Mouse (Mus musculus) CH12.LX (cell line): ENCODE results near the gene Xylt1. TPM values are rescaled to one million over a fixed set of nuclear protein-coding genes. Genes with fewer than 3 reads are reported as not detected.

Source experiments
- DNase-seq: peaks from one replicate; pipeline ENCODE4 v3.0.0-alpha.2; 2013; ENCODE audit errors: extremely low read depth
- H3K27ac ChIP-seq: 2 replicates; pipeline ENCODE4 v1.5.1; 2012; ENCODE audit warnings: low read depth, mild to moderate bottlenecking, control low read depth, moderate library complexity; ENCODE audit not compliant: insufficient read depth
- H3K27me3 ChIP-seq: replicated peaks from 2 replicates; pipeline ENCODE3; 2012; ENCODE audit warnings: inconsistent platforms
- H3K36me3 ChIP-seq, 2 experiments: replicated peaks in 1 of 2; 2 replicates each; pipeline versions ENCODE3 to v1.6.1; 2012; ENCODE audit warnings: inconsistent platforms in 1 of 2, low read length in 1 of 2, mild to moderate bottlenecking in 1 of 2, mixed read lengths in 1 of 2, moderate library complexity in 1 of 2; ENCODE audit not compliant: control insufficient read depth in 1 of 2, insufficient read depth in 1 of 2
- H3K4me1 ChIP-seq, 2 experiments: 2 replicates each; pipeline ENCODE4 v1.6.1; 2012; ENCODE audit warnings: inconsistent platforms in 1 of 2, moderate library complexity in 1 of 2; ENCODE audit not compliant: insufficient read depth in 2 of 2, control insufficient read depth in 1 of 2
- H3K4me2 ChIP-seq: 2 replicates; pipeline ENCODE4 v1.6.1; 2012; ENCODE audit warnings: low read depth, mild to moderate bottlenecking, control low read depth; ENCODE audit not compliant: poor library complexity, insufficient read depth, severe bottlenecking
- H3K4me3 ChIP-seq, 3 experiments: fragments of 150-350 bp in 1 of 3; sonication (generic) in 1 of 3; replicated peaks in 1 of 3; 2 replicates each; pipeline versions ENCODE3 to v1.5.1; 2011 to 2012; ENCODE audit warnings: low read depth in 2 of 3, low read length in 2 of 3, mild to moderate bottlenecking in 2 of 3, moderate library complexity in 2 of 3, control low read depth in 1 of 3, improper control_type of control experiment in 1 of 3, inconsistent platforms in 1 of 3, mixed read lengths in 1 of 3; ENCODE audit not compliant: poor library complexity in 1 of 3
- H3K79me2 ChIP-seq: replicated peaks from 2 replicates; pipeline ENCODE4 v1.6.1; 2012; ENCODE audit warnings: mild to moderate bottlenecking, moderate library complexity; ENCODE audit not compliant: control insufficient read depth, poor library complexity, insufficient read depth, severe bottlenecking; ENCODE audit errors: extremely low read depth
- H3K9ac ChIP-seq: 2 replicates; pipeline ENCODE4 v1.6.1; 2012; ENCODE audit warnings: low read depth, mild to moderate bottlenecking, control low read depth, moderate library complexity; ENCODE audit not compliant: insufficient read depth
- H3K9me3 ChIP-seq: replicated peaks from 2 replicates; pipeline ENCODE3; 2012; ENCODE audit warnings: low read length, inconsistent platforms, mixed read lengths
- BHLHE40 ChIP-seq: IDR thresholded peaks from 2 replicates; pipeline ENCODE4 v1.6.1; 2011; ENCODE audit warnings: mild to moderate bottlenecking, low read depth, low read length, improper control_type of control experiment
- CHD2 ChIP-seq: IDR thresholded peaks from 2 replicates; pipeline ENCODE4 v1.6.1; 2011; ENCODE audit warnings: low read length, improper control_type of control experiment
- CTCF ChIP-seq, 2 experiments: IDR thresholded peaks in 1 of 2; conservative IDR thresholded peaks in 1 of 2; 2 replicates each; pipeline ENCODE4 v1.5.1; 2011 to 2012; ENCODE audit warnings: low read depth in 2 of 2, low read length in 2 of 2, improper control_type of control experiment in 1 of 2, inconsistent platforms in 1 of 2, mild to moderate bottlenecking in 1 of 2, moderate library complexity in 1 of 2
- E2F4 ChIP-seq: IDR thresholded peaks from 2 replicates; pipeline ENCODE4 v1.6.1; 2011; ENCODE audit warnings: low read depth, low read length, improper control_type of control experiment; ENCODE audit not compliant: insufficient replicate concordance
- EP300 ChIP-seq: IDR thresholded peaks from 2 replicates; pipeline ENCODE4 v1.6.1; 2011; ENCODE audit warnings: low read length, improper control_type of control experiment
- JUN ChIP-seq: IDR thresholded peaks from 2 replicates; pipeline ENCODE4 v1.6.1; 2011; ENCODE audit warnings: low read depth, mild to moderate bottlenecking, low read length, improper control_type of control experiment, moderate library complexity; ENCODE audit not compliant: insufficient read depth
- JUND ChIP-seq: conservative IDR thresholded peaks from 2 replicates; pipeline ENCODE4 v1.6.1; 2011; ENCODE audit warnings: low read depth, low read length, improper control_type of control experiment
- MAX ChIP-seq: IDR thresholded peaks from 2 replicates; pipeline ENCODE4 v1.6.1; 2011; ENCODE audit warnings: low read length, improper control_type of control experiment
- MXI1 ChIP-seq: IDR thresholded peaks from 2 replicates; pipeline ENCODE4 v1.6.1; 2011; ENCODE audit warnings: mild to moderate bottlenecking, low read depth, low read length, improper control_type of control experiment
- NELFE ChIP-seq: IDR thresholded peaks from 2 replicates; pipeline ENCODE4 v1.6.1; 2011; ENCODE audit warnings: low read depth, low read length, improper control_type of control experiment
- PAX5 ChIP-seq: IDR thresholded peaks from 2 replicates; pipeline ENCODE4 v1.6.1; 2012; ENCODE audit warnings: low read length, inconsistent platforms, mixed read lengths
- POLR2A ChIP-seq: IDR thresholded peaks from 2 replicates; pipeline ENCODE4 v1.6.1; 2011; ENCODE audit warnings: low read depth, mild to moderate bottlenecking, improper control_type of control experiment, low read length
- POLR2AphosphoS2 ChIP-seq: IDR thresholded peaks from 2 replicates; pipeline ENCODE4 v1.6.1; 2011; ENCODE audit warnings: low read depth, low read length, improper control_type of control experiment
- RAD21 ChIP-seq: IDR thresholded peaks from 2 replicates; pipeline ENCODE4 v1.6.1; 2011; ENCODE audit warnings: low read depth, mild to moderate bottlenecking, low read length, improper control_type of control experiment, moderate library complexity
- RCOR1 ChIP-seq: conservative IDR thresholded peaks from 2 replicates; pipeline ENCODE4 v1.6.1; 2012; ENCODE audit warnings: low read depth, mild to moderate bottlenecking, inconsistent platforms, low read length, improper control_type of control experiment
- TCF12 ChIP-seq: IDR thresholded peaks from 2 replicates; pipeline ENCODE4 v1.6.1; 2014; ENCODE audit warnings: low read depth, mild to moderate bottlenecking, inconsistent platforms, low read length, improper control_type of control experiment
- UBTF ChIP-seq: IDR thresholded peaks from 2 replicates; pipeline ENCODE4 v1.6.1; 2012; ENCODE audit warnings: low read depth, mild to moderate bottlenecking, inconsistent platforms, low read length, improper control_type of control experiment, moderate library complexity
- USF1 ChIP-seq: IDR thresholded peaks from 2 replicates; pipeline ENCODE4 v1.6.1; 2014; ENCODE audit warnings: low read depth, mild to moderate bottlenecking, inconsistent platforms, low read length, improper control_type of control experiment
- ZKSCAN1 ChIP-seq: IDR thresholded peaks from 2 replicates; pipeline ENCODE4 v1.6.1; 2012; ENCODE audit warnings: low read depth, inconsistent platforms, low read length, improper control_type of control experiment, borderline replicate concordance
- ZMIZ1 ChIP-seq: IDR thresholded peaks from 2 replicates; pipeline ENCODE4 v1.6.1; 2012; ENCODE audit warnings: low read depth, mild to moderate bottlenecking, inconsistent platforms, low read length, improper control_type of control experiment
- dilution Hi-C: fragments of 300-500 bp; cut with MboI; formaldehyde crosslinking; loops from 2 replicates; pipeline ENCODE4 v1.14.3; 2020; ENCODE audit warnings: low sequenced_read_pairs; ENCODE audit not compliant: extremely low pct_unique_long_range_greater_than_20kb, extremely low pct_ligation_motif_present
- in situ Hi-C: fragments of 300-500 bp; cut with MboI; formaldehyde crosslinking; loops from 3 replicates; pipeline ENCODE4 v1.14.3; 2019; ENCODE audit warnings: low sequenced_read_pairs, low pct_ligation_motif_present, low pct_unique_long_range_greater_than_20kb, mixed read lengths
- polyA plus RNA-seq: library from polyadenylated mRNA; unstranded; fragments of >175 nt; gene quantifications from 2 replicates; pipeline ENCODE4 v1.2.1, GENCODE M21; 2012; ENCODE audit warnings: low read depth; ENCODE audit not compliant: insufficient read length
- total RNA-seq, 2 experiments: library from RNA; depleted of rRNA; stranded (reverse); fragments of 300-350 nt in 1 of 2; fragments of >200 nt in 1 of 2; gene quantifications; 2 replicates each; pipeline ENCODE4 v1.2.3; 2012 to 2014

Gene Xylt1
- total and polyA plus RNA-seq, 3 experiments = 0.38 to 0.84 (median 0.38) TPM

DNA sequence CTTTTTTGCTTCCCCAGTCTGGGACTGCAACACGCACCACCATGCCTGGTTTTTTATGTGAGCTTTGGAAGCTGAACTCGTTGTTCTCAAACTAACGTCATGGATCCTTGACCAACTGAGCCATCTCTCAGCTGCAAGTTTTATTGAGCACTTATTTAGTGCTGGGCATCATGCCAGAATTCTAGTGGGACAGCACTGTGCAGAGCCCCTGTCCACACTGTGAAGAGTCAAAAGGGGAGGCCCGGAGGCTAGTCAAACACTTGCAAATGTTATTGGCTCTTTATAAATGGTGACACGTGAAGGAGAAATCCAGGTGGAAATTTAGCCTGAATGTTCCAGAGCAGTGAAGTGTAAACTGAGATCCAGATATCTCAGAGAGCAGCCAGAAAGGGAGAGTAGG lies 121.6 kb downstream of the Xylt1 start:
- H3K27me3 ChIP-seq = no peaks in the 10 kb centered on the region
- H3K9me3 ChIP-seq = peaks cover 3% of the 10 kb centered on the region
- no peak overlapping the region for H3K9ac ChIP-seq
- H3K4me2 ChIP-seq = no peak overlapping the region
- H3K27ac ChIP-seq = no peak overlapping the region
- TF ChIP-seq CHD2 (no peak), USF1 (no peak), TCF12 (no peak), E2F4 (no peak), BHLHE40 (no peak), POLR2A (no peak), POLR2AphosphoS2 (no peak)
- dilution Hi-C loops (no loop called here), in situ Hi-C loops (no loop called here)
- H3K4me1 ChIP-seq = no peaks in the 10 kb centered on the region
- no peaks in the 10 kb centered on the region for H3K36me3 ChIP-seq
- no peaks in the 10 kb centered on the region for H3K79me2 ChIP-seq
- no peak for DNase-seq
- no peak overlapping the region for H3K4me3 ChIP-seq

DNA sequence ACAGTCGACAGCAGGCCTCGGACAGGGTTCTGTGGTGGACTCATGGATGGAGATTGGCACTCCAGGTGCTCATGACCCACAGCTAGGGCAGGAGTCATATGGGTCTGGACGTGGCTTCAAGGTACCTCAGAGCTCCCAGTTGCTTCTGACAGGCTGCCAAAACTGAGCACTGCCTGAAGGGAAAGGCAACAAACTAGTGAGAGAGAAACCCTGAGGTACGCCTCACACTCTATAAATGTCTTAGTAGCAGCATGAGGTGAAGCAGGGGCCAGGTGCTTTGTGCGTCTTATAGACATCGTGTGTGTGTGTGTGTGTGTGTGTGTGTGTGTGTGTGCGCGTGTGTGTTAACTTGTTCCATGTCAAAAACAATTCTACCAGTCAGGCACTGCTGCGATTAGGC lies 122.9 kb downstream of the Xylt1 start:
- TF ChIP-seq UBTF = no peak
- TF ChIP-seq ZMIZ1 = no peak
- TF ChIP-seq RAD21 = no peak
- no peak for TF ChIP-seq EP300
- TF ChIP-seq CTCF (conservative IDR thresholded peaks at IDR 0.05 in 1 of 2, IDR thresholded peaks at IDR 0.05 in 1 of 2; ENCODE audit: low read depth in 2 of 2, low read length in 2 of 2) = no peak
- TF ChIP-seq MAX = no peak
- no peak for TF ChIP-seq TCF12
- TF ChIP-seq ZKSCAN1 = no peak
- no peak for TF ChIP-seq E2F4
- TF ChIP-seq JUND = no peak
- TF ChIP-seq POLR2A = no peak
- no peak for TF ChIP-seq PAX5
- no peak for TF ChIP-seq NELFE
- no peak for TF ChIP-seq RCOR1
- TF ChIP-seq JUN = no peak
- no peak for TF ChIP-seq MXI1
- H3K27ac ChIP-seq = no peak overlapping the region
- dilution Hi-C loops = no loop called here

More for the DNA sequence above, 122.9 kb downstream of the Xylt1 start:
- Histone ChIP-seq H3K4me1 (no peaks in the 10 kb centered on the region), H3K9me3 (peaks cover 3% of the 10 kb centered on the region), H3K27me3 (no peaks in the 10 kb centered on the region), H3K4me2 (no peak overlapping the region), H3K36me3 (no peaks in the 10 kb centered on the region), H3K9ac (no peak overlapping the region), H3K4me3 (no peak overlapping the region), H3K79me2 (no peaks in the 10 kb centered on the region)
- DNase-seq = no peak
- in situ Hi-C loops = no loop called here
